Mouse (Mus musculus) midbrain, embryonic 15.5 days (tissue): Measurements from ENCODE around the gene Gm8127. TPM values are rescaled to one million over a fixed set of nuclear protein-coding genes. Genes with fewer than 3 reads are reported as not detected.
"Not testable (repeated sequence)": the region's sequence is repeated elsewhere in the genome, so short reads cannot be mapped to it uniquely, and the experiment has no call there.

Experiments used
- ATAC-seq: fragments of 200-750 bp; cut with Nextera tagmentation; replicated peaks from 2 replicates; pipeline ENCODE4 v1.8.0; 2017; ENCODE audit warnings: moderate TSS enrichment
- H3K27ac ChIP-seq: fragments of 300-500 bp; sonication (generic); 2 replicates; pipeline ENCODE4 v1.5.1; 2015; ENCODE audit warnings: mild to moderate bottlenecking, inconsistent platforms
- H3K27me3 ChIP-seq: fragments of 300-500 bp; sonication (generic); replicated peaks from 2 replicates; pipeline ENCODE4 v1.6.1; 2015; ENCODE audit warnings: inconsistent platforms
- H3K36me3 ChIP-seq: fragments of 300-500 bp; sonication (generic); replicated peaks from 2 replicates; pipeline ENCODE4 v1.6.1; 2015; ENCODE audit warnings: inconsistent platforms
- H3K4me1 ChIP-seq: fragments of 300-500 bp; sonication (generic); 2 replicates; pipeline ENCODE4 v1.6.1; 2015; ENCODE audit warnings: inconsistent platforms
- H3K4me2 ChIP-seq: fragments of 300-500 bp; sonication (generic); 2 replicates; pipeline ENCODE4 v1.6.1; 2015; ENCODE audit warnings: inconsistent platforms, mild to moderate bottlenecking, moderate library complexity
- H3K4me3 ChIP-seq: fragments of 300-500 bp; sonication (generic); 2 replicates; pipeline ENCODE4 v1.5.1; 2015; ENCODE audit warnings: mild to moderate bottlenecking, inconsistent platforms
- H3K9ac ChIP-seq: fragments of 300-500 bp; sonication (generic); 2 replicates; pipeline ENCODE4 v1.6.1; 2015; ENCODE audit warnings: mild to moderate bottlenecking, inconsistent platforms
- H3K9me3 ChIP-seq: fragments of 300-500 bp; sonication (generic); 2 replicates; pipeline ENCODE4 v1.6.1; 2016; ENCODE audit warnings: inconsistent platforms
- WGBS: fragments of 180-500 bp; shearing (Covaris S2); methylation state at CpG from one replicate; pipeline ENCODE4 v1.1.7; 2015; ENCODE audit warnings: mixed read lengths; 5-methylcytosine and 5-hydroxymethylcytosine counted together
- polyA plus RNA-seq: library from polyadenylated mRNA; unstranded; fragments of >200 nt; fragmentation: Nextera tagmentation; extraction: Ambion mirVana; gene quantifications from 2 replicates; pipeline ENCODE4 v1.2.1, GENCODE M21; 2015

Gm8127 gene
- not detected in 2 replicates for polyA plus RNA-seq

GRCm38 (mm10) chr14:43293503-43293902 lies at the start of gene Gm8127:
Gene Gm8127, minus strand, starts transcription at chr14:43293832.
- H3K4me3 ChIP-seq, H3K4me1 ChIP-seq, H3K36me3 ChIP-seq, H3K9me3 ChIP-seq, ATAC-seq, H3K9ac ChIP-seq, H3K27me3 ChIP-seq, H3K27ac ChIP-seq, H3K4me2 ChIP-seq: not testable (repeated sequence)
- WGBS: 78% methylated on average over 3 of the region's 3 CpGs

- 74% methylated on average over 1 of the region's 1 CpGs for WGBS
- H3K27me3 ChIP-seq, H3K9me3 ChIP-seq, ATAC-seq, H3K36me3 ChIP-seq, H3K4me1 ChIP-seq, H3K9ac ChIP-seq, H3K4me3 ChIP-seq, H3K4me2 ChIP-seq, H3K27ac ChIP-seq: not testable (repeated sequence)
These were observed 44.0 kb upstream of the Gm8127 start for GRCm38 (mm10) chr14:43337646-43338045.

GRCm38 (mm10) chr14:43331362-43331880 lies 37.8 kb upstream of the Gm8127 start:
- 95% methylated on average over 11 of the region's 11 CpGs for WGBS

GRCm38 (mm10) chr14:43328603-43329002 lies 35.0 kb upstream of the Gm8127 start:
- H3K27ac ChIP-seq, H3K9ac ChIP-seq, ATAC-seq, H3K9me3 ChIP-seq, H3K4me1 ChIP-seq, H3K36me3 ChIP-seq, H3K27me3 ChIP-seq, H3K4me2 ChIP-seq, H3K4me3 ChIP-seq: not testable (repeated sequence)
- 67% methylated on average over 2 of the region's 2 CpGs for WGBS

More at GRCm38 (mm10) chr14:43331362-43331880, 37.8 kb upstream of the Gm8127 start:
- not testable (repeated sequence) for H3K4me1 ChIP-seq, H3K9me3 ChIP-seq, ATAC-seq, H3K27me3 ChIP-seq, H3K27ac ChIP-seq, H3K36me3 ChIP-seq, H3K9ac ChIP-seq, H3K4me3 ChIP-seq, H3K4me2 ChIP-seq

- not testable (repeated sequence) for H3K9me3 ChIP-seq, H3K27me3 ChIP-seq
These were observed 25.9 kb upstream of the Gm8127 start for GRCm38 (mm10) chr14:43319516-43319915.

GRCm38 (mm10) chr14:43278681-43279080 lies 15.0 kb downstream of the Gm8127 start:
- H3K4me2 ChIP-seq, H3K9me3 ChIP-seq, H3K4me3 ChIP-seq, H3K9ac ChIP-seq, H3K27ac ChIP-seq, H3K27me3 ChIP-seq, H3K36me3 ChIP-seq, H3K4me1 ChIP-seq, ATAC-seq: not testable (repeated sequence)
- WGBS: 94% methylated on average over 3 of the region's 3 CpGs

More at GRCm38 (mm10) chr14:43319516-43319915, 25.9 kb upstream of the Gm8127 start:
- not testable (repeated sequence) for ATAC-seq, H3K4me3 ChIP-seq, H3K4me1 ChIP-seq, H3K9ac ChIP-seq, H3K36me3 ChIP-seq, H3K27ac ChIP-seq, H3K4me2 ChIP-seq

GRCm38 (mm10) chr14:43278146-43278545 lies 15.5 kb downstream of the Gm8127 start:
- not testable (repeated sequence) for H3K36me3 ChIP-seq, H3K27me3 ChIP-seq, H3K4me1 ChIP-seq, ATAC-seq, H3K4me3 ChIP-seq, H3K27ac ChIP-seq, H3K9me3 ChIP-seq, H3K4me2 ChIP-seq, H3K9ac ChIP-seq
- WGBS: 75% methylated on average over 4 of the region's 4 CpGs

GRCm38 (mm10) chr14:43277468-43277867 lies 16.2 kb downstream of the Gm8127 start:
- H3K36me3 ChIP-seq, H3K4me2 ChIP-seq, H3K4me3 ChIP-seq, H3K27ac ChIP-seq, ATAC-seq, H3K9me3 ChIP-seq, H3K9ac ChIP-seq, H3K4me1 ChIP-seq, H3K27me3 ChIP-seq: not testable (repeated sequence)
- 74% methylated on average over 2 of the region's 2 CpGs for WGBS

GRCm38 (mm10) chr14:43275752-43276151 lies 17.9 kb downstream of the Gm8127 start:
- not testable (repeated sequence) for H3K4me3 ChIP-seq, H3K27me3 ChIP-seq, H3K4me1 ChIP-seq, H3K9me3 ChIP-seq, H3K4me2 ChIP-seq, H3K36me3 ChIP-seq, ATAC-seq, H3K9ac ChIP-seq, H3K27ac ChIP-seq
- WGBS: 77% methylated on average over 1 of the region's 1 CpGs

GRCm38 (mm10) chr14:43274986-43275511 lies 18.6 kb downstream of the Gm8127 start, which contains the start of gene Gm9732:
Gene Gm9732, plus strand, starts transcription at chr14:43275036.
- not testable (repeated sequence) for H3K9me3 ChIP-seq, H3K27ac ChIP-seq, ATAC-seq, H3K36me3 ChIP-seq, H3K4me1 ChIP-seq, H3K4me3 ChIP-seq, H3K9ac ChIP-seq, H3K27me3 ChIP-seq, H3K4me2 ChIP-seq
- WGBS: 86% methylated on average over 8 of the region's 8 CpGs

- H3K9ac ChIP-seq, H3K27me3 ChIP-seq, ATAC-seq, H3K4me1 ChIP-seq, H3K9me3 ChIP-seq, H3K27ac ChIP-seq, H3K4me2 ChIP-seq, H3K4me3 ChIP-seq, H3K36me3 ChIP-seq: not testable (repeated sequence)
- WGBS: 54% methylated on average over 1 of the region's 1 CpGs
These were observed 20.5 kb downstream of the Gm8127 start for GRCm38 (mm10) chr14:43273161-43273560.

- not testable (repeated sequence) for H3K27me3 ChIP-seq, H3K4me3 ChIP-seq, H3K4me1 ChIP-seq, H3K9me3 ChIP-seq, H3K4me2 ChIP-seq, H3K36me3 ChIP-seq, H3K9ac ChIP-seq, H3K27ac ChIP-seq, ATAC-seq
- 88% methylated on average over 3 of the region's 3 CpGs for WGBS
These were observed 24.4 kb downstream of the Gm8127 start for GRCm38 (mm10) chr14:43269211-43269610.

GRCm38 (mm10) chr14:43268521-43269084 lies 25.0 kb downstream of the Gm8127 start:
- not testable (repeated sequence) for H3K4me1 ChIP-seq, H3K4me2 ChIP-seq, ATAC-seq, H3K36me3 ChIP-seq, H3K9me3 ChIP-seq, H3K27ac ChIP-seq, H3K27me3 ChIP-seq, H3K4me3 ChIP-seq, H3K9ac ChIP-seq
- WGBS: 46% methylated on average over 2 of the region's 2 CpGs
